Mouse (Mus musculus): Measurements from ENCODE around the gene Lrig1.
A peak's percentile ranks its signal among the peaks of the same experiment; 100 is the strongest.

Lrig1 gene

DNA sequence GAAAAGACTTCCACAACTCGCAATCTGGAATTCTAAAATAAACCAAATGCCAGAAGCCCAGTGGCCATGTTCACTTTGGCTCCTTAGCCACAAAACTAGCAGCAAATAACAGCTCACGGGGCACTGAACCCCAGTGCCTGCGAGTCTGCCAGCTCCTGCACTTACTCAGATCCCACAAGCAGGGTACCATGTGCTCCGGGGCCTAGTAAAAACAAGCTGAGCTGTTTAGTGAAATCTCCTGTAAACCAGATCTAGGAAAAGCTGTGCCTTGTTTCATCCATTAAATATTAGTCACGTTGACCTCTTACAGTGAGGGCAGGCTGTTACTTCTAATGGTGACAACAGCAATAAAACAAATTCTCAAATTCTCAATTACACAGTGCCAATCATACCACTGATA is 81.3 kb downstream of the Lrig1 start:
- no peak for DNase-seq (ENCODE audit: low spot score)

DNA sequence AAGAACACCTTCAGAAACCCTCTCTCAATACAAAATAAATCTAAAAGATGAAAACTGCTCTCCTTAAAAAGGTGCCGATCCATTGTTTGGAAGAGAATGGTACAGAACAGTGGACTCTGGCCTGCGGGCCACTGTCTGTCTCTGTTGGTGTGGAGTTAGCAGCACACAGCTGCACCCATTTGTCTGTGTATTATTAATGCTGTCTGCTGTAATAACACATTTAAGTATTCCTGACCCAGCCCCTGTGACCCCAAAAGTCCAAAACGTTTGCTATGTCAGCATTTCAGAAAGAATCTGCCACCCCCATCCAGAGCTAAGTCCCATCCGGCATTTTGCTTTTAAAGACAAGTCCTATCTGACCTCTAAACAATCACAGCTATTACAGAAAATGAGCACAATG is 84.0 kb downstream of the Lrig1 start:
- DNase-seq (ENCODE audit: low spot score): no peak

DNA sequence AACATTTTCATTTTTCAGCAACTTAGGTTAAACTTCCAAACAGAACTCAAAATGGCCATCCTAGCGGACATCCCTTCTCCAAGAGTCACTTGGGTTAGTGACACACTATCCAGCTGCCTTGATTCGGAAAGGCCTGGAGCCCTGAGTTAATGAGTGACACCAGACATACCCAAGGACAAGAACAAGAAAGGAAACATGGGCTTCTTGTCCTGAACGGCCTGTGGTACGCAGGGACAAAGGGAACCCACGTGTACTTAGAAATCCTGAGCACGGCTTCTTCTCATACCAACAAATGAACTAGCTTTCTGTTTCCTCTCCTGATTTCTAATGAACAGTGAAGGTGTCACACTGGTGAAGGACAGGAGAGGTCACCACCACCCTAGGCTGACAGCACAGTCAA is 85.6 kb downstream of the Lrig1 start:
- peak; percentile 53 for DNase-seq (ENCODE audit: low spot score)

DNA sequence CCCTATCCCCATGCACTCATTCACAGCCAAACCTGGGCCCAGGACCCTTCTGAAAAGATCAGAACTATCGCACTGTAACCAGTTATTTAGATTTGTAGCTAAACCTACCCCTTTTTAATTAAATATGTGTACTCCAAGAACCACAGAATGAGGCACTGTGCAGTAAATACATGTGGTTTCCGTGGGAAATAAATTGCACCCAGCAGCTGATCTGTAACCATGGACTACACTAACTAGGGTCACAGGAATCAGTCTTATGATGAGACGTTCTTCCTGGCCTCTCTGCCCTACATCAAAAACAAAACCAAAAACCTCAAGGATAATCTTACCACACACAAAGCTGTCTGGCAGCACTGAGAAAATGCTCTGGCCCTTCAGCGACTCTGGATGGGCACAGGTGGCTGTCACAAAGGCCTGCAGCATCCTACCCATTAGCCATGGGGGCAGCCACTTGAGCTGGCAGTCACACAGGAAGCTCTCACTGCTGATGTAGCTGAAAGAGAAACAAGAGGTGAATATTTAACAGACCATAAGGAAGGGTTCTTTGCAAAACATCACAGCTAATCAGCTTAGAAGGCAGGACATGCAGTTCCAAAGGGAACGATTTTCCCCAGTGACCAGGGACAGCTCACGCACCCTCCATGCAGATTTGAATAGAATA is 86.6 kb downstream of the Lrig1 start:
- DNase-seq (ENCODE audit: low spot score): peak; percentile 33

DNA sequence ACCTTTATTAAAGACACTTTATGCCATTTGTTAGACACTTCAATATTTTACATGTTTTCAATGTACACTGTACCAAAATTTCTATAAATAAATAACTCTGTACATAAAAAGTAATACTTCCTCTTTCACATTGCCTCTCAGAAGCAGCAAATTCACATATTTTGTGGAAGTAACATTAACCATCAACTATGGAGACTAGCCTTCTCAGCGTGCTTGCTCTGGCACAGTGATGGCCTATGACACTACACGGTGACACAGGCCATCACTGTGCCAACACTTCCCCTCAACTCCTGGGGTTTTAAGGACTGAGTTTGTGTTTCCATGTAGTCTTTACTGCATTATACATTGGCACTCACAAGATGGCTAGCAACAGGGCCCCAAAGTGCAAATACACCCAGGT is 95.4 kb downstream of the Lrig1 start:
- DNase-seq (ENCODE audit: low spot score): no peak

DNA sequence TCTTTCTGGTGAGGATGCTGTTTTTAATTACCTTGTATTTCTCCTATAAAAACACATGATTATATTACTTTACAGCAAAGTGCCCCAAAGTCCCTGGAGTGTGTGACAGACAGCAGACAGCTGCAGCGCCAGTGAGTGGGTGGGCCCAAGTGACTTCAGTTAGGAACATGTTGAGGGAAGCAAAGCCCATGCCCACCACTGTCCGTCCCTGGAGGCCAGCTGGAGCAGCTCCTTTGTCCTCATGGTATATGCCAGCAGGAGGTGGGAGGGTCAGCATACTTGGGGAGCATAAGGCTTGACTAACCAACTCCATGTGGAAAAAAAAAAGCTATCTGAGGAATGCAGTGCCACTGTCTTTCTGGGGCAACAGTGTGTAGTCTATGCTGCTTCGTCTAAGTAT is 95.9 kb downstream of the Lrig1 start:
- DNase-seq (ENCODE audit: low spot score): no peak

DNA sequence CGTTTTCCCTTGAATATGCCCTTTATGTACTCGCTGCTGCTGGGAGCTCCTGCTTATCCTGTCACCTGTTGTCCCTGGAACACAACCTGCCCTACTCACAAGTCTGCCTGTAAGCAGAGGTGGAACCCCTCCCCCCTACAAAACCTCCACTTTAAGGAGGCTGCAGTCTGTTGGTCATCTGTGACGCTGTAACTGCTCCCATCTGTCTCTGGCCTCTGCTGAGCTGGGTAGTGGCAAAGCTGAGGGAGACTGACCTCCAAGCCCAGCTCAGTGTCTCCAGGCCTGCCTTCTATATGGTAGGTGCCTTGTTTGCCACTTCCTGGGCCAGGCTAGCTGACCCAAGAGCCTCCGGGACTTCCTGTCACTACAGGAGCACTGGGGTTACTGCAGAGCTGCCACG is 98.1 kb downstream of the Lrig1 start:
- DNase-seq (ENCODE audit: low spot score): no peak

DNA sequence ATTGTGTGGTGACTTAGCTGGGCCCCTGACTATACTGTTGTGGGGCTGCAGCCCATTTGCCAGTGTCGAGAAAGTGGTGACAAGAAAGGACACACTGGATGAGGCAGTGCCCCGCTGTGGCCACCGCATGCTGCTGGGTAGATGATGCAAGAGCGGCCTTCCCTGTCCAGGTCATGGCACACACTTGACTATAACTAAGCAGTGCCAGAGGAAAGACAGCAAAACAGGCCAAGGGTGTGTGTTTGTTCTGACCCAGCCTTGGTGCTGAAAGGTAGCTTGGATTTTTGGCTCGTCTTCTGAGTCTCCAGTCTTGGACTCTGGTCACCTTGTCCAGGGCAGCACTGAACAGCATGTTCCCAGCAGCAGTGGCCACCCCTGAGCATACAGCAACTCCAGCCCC is 98.9 kb downstream of the Lrig1 start:
- no peak for DNase-seq (ENCODE audit: low spot score)

DNA sequence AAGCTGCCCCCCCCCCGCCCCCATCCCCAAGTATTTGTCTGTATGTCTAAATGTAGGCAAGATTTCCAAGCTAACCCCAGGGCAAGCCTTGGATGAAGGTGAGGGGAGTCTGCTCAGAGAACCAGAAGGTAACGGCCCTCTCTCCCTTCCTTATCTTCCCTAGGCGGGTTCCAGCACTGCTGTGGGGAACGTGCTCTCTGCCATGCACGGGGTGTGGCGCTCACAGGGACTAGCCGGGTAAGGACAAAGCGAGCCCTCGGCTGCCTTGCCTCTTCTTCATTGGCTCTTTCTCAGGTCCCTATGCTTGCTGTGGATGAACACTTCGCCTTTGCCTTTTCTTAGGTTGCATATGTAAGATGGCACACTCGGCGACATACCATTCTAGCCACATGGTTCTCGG is 100.9 kb downstream of the Lrig1 start:
- DNase-seq (ENCODE audit: low spot score): no peak

DNA sequence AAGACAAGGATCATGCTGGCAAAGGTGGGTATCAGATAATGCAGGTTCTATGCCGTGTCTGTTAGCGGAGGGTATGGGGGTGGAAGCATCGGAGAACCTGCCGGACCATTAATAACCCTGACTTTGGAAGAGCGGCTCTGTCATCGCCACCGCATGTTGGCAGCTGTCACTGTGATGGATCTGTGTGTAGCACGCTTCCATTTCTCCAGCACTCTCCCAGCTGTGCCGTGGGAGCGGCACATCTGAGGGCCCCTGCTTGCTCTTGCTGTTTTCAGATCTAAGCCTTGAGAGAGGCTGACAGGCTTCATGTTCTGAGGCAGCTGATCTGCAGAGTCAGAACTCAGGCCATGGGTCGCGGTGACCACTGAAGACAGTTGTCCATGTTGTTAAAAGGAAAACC is 101.5 kb downstream of the Lrig1 start:
- DNase-seq (ENCODE audit: low spot score): no peak

DNA sequence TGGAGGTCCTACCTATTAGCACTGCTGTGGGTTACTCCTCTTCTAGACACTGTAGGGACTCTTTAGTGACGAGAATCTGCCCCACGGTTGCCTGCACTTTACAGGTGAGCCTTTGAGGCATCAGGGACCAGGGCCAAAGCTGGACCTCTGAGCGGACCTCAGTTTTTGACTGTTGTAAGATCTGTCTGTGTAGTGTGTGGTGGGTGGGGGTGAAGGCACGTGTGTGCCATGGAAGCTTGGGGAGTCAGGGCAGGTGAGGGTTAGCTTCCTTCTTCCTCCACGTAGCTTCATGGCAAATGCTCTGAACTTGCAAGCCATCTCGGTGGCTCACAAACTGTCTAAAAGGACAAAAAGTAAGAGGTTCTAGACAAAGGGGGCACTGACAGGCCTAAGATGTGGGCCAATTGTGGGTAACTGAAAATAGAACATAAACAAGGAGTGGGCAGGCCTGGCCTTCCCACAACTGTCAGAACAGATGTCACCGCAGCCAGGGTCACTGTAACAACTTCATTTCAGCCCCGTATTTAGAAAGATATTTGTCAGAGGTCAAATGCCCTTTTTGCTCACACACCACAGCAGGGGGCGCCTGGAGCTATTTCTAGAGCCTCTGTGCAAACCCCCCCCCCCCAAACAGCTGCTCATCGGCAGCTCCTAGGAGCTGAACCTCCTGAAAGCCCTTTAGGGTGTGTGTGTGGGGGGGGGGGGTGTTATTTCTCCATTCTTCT is 103.0 kb downstream of the Lrig1 start:
- no peak for DNase-seq (ENCODE audit: low spot score)

DNA sequence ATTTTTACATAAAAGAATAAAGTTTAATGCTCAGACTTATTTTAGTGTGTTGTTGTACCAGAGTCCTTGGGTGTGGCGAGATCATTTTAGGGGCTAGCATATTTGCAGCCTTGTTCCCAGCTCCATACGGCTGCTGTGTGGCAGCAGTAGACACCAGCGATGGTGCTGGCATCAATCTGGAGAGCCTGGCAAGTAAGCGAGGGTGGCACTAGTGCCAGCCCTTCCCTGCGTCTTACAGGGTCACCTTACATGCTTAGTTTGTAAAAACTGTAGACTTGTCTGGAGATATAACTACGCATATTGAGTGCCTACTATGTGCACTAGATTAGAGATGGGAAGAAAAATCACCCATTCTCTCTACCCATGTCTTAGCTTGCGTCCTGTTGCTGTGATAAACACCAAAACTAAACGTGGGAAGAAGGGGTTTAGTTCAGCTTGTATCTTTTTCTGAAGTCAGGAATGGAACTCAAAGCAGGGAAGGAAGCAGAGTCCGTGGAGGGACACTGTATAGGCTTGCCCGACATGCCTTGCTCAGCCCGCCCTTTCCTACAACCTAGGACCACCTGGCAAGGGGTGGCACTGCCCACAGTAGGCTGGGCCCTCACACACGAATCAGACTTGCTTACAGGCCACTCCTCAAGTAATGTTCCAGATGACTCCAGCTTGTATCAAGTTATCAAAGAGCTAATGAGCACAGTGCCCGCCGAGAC is 103.8 kb downstream of the Lrig1 start:
- no peak for DNase-seq (ENCODE audit: low spot score)

DNA sequence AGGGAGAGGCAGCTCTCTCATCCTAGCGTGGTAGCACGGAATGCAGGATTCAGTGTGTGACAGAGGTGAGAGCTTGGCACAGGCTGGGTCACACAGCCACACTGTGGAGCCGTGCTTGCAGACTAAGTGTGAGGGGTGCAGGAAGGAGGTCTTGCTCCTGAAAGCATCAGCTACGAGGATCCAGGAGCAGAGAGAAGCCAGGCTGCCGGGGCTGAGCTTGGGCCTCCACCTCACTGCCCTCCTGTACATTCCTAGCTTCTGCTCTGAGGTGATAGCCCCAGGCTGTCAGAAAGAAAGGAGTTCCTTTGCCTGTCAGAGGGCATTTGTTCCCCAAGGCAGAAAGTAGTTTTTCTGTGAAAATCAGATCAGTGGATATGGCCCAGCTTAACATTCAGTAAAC is 104.8 kb downstream of the Lrig1 start:
- DNase-seq (ENCODE audit: low spot score): no peak

DNA sequence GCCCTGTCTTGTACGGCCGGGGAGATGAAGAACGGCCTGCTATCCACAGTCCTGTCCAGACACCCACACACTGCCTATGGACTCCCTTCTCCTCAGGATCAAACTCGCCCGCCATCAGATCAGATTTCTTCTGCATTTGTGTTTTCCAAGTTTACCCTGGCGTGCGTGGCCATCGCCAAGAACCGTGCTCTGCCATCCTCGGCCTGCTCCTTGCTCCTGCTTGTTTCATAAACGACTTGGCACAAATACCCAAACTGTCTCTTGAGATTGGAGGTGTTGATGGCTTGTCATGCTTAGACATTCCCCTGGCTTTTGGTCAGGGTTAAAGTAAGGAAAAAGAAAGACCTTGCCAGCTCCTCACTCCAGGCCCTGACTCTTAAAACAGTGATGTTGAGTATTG is 105.2 kb downstream of the Lrig1 start:
- no peak for DNase-seq (ENCODE audit: low spot score)

DNA sequence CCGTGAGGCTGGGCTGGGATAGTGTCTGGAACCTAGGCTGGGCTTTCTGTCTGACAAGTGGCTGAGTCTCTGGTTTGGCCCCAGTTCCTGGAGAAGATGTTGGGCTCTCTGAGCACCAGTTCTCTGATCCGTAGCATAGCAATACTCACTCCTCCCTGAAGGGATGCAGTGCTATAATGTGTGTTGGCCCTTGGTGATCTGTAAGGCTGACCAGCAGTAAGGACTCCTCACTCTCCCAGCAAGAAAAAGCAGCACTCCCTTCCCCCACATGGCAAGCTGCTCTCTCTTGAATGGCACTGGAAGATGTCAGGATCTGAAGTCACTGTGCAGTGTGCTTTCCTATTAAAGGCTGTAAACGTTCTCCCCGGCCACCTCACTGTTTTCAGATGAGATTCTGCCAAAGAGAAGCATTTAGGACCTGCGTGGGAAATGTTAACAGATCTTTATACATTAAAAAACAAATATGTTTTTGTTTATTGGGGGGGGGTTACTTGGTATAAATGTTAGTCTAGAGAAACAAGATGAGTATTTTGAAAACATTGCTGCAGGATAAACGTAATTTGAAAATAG is 105.8 kb downstream of the Lrig1 start:
- no peak for DNase-seq (ENCODE audit: low spot score)

DNA sequence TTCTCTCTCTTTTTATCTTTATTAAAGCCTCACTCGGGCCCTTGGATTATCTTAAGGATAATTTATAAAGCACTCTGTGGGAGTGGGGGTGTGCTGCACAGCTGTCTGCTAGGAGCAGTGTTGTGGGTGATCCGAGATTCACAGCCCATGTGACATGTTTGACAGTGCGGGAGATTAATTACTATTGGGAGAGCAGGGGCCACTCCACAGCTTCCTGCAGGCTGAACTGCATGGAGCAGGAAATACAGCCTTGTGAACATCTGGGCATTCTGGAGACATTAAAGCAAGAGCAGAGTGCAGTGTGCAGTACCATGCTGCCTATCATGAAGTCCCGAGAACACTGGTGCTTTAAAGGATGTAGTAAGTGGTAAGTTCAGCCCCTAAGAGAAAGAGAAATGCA is 107.2 kb downstream of the Lrig1 start:
- DNase-seq (ENCODE audit: low spot score): peak; percentile 40

DNA sequence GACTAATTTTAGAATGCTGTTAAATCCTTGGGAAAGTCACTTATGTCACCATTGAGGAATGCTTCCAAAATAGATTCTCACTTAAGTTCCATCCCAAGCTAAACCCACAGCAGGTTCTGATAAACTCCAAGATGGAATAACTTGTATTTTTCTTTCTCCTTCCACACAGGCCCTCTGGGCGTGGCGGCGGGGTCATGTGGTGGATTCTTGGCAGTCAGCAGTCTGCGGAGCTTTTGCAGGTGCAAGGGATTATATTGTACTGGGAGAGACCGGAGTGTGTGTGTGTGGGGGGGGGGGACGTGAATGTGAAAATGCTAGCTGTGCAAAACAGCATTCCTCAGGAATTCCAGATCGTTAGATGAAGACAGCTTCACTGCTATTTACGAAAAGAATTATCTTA is 107.7 kb downstream of the Lrig1 start:
- DNase-seq (ENCODE audit: low spot score): peak; percentile 65

DNA sequence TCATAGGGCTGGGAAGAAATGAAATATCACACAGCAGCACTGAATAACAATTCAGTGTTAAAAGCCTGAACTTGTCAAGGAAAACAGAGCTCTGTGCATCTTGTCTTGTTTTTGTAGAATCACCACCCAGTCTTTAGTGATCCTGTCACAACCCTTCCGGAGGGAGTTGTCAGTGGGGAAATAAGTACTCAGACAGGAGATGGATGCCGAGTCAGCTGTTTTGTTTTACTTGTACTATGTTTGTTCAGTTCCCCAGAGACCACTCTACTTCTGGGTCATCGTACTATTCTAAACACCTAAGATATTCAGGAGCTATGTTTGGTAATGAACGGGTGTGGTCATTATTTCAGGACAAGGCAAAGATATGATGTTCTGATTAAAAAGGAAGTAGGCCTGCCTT is 111.6 kb downstream of the Lrig1 start:
- DNase-seq (ENCODE audit: low spot score): no peak

DNA sequence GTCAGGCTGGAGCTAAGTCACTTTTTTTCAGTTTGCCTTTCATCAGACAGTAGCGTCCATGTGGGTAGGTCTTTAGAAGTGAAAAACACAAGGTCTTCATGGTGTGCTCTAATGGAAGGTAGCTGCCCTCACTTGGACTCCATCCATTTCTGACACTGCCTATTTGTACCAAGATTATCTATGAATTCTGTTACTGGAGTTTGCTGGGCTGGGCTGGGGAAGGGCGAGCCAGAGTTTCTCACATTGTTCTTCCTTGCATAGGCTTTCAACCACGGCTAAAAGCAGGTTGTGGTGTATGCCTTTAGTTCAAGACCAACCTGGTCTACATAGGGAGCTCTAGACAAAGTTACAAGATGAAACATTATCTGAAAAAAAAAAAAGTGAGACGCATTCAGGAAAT is 115.0 kb downstream of the Lrig1 start:
- DNase-seq (ENCODE audit: low spot score): no peak

DNA sequence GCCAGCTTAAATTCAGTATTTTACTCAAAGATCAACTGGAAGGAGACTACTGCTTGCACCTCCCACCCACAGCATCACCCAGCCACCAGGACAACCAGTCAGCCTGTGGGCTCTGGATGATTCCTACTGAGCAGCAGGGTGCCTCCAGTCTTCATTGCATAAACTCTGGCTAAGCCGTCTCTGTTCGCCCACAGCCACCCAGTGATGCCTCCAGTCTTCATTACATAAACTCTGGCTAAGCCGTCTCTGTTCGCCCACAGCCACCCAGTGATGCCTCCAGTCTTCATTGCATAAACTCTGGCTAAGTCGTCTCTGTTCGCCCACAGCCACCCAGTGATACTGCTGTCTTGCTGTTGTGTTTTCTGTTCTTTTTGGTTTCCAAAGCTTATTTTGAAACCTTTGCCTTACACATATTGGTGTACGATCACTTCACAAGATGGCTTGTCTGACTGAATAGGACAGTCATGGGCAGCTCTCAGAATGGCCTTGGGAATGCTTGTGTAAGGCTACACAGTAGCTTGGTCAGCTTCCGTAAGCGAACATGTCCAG is 115.7 kb downstream of the Lrig1 start:
- no peak for DNase-seq (ENCODE audit: low spot score)

DNA sequence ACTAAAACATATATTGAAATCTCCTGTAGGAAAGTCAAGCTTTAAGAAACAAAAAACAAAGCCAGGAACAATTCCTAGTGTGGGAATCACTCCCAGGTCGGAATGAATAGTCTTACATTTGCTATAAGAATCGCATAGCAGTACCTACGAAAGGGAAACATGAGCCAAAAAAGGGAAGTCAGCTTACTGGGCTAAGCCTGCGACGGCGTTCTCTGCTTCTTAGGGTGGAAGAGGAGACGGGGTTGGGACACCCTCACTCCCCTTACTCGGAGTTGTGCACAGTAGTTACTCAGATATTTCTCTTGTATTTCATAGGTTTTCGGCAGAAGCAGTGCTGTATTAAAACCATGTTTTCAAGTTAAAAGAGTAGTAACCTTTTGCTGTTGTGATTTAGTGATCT is 117.9 kb downstream of the Lrig1 start:
- no peak for DNase-seq (ENCODE audit: low spot score)

DNA sequence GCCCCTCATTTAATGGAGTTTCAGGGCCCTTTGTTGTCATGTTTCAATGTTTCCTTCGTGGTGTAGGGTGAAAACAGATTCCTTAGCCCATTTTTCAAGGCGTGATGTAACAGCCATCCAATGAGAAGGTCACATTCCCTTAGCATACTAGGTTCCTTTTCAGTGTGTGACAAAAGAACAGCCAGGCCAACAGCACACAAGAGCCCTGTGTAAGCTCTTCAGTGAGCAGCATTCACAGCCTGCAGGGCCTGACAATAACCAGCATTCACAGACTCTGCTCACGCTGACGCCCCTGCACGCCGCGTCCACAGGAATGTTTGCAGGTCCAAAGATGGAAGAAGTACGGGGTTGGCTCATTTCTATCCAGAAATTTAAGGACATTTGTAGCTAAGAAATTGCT is 122.0 kb downstream of the Lrig1 start:
- DNase-seq (ENCODE audit: low spot score): no peak

Data from yolk sac, embryonic 10.5 days (tissue).